Mouse (Mus musculus) spleen, postnatal 10 days (tissue): Measurements from ENCODE around the gene Slc16a9.

Source experiments
- DNase-seq, 2 experiments: peaks; one replicate each; pipeline ENCODE4 v3.0.0; 2021 to 2022; ENCODE audit warnings: low spot score in 2 of 2

Gene Slc16a9

GRCm38 (mm10) chr10:70301190-70301589 is 56.3 kb downstream of the Slc16a9 start:
- DNase-seq = no peak

GRCm38 (mm10) chr10:70303203-70303602 is 58.3 kb downstream of the Slc16a9 start:
- DNase-seq = peak in 1 of 2 experiments; percentile 29

GRCm38 (mm10) chr10:70305683-70306082 is 60.8 kb downstream of the Slc16a9 start:
- DNase-seq = no peak

- DNase-seq = no peak
Measured at GRCm38 (mm10) chr10:70309416-70309815, 64.5 kb downstream of the Slc16a9 start.

- DNase-seq = no peak
Measured at GRCm38 (mm10) chr10:70310646-70311045, 65.7 kb downstream of the Slc16a9 start.

- DNase-seq = no peak
Measured at GRCm38 (mm10) chr10:70315895-70316294, 71.0 kb downstream of the Slc16a9 start.

- DNase-seq = no peak
Measured at GRCm38 (mm10) chr10:70316856-70317255, 72.0 kb downstream of the Slc16a9 start.

- no peak for DNase-seq
Measured at GRCm38 (mm10) chr10:70317394-70317965, 72.6 kb downstream of the Slc16a9 start.

- DNase-seq = no peak
Measured at GRCm38 (mm10) chr10:70318630-70319029, 73.7 kb downstream of the Slc16a9 start.

- DNase-seq = no peak
Measured at GRCm38 (mm10) chr10:70325518-70325917, 80.6 kb downstream of the Slc16a9 start.

GRCm38 (mm10) chr10:70327331-70327730 is 82.4 kb downstream of the Slc16a9 start:
- no peak for DNase-seq

- DNase-seq = no peak
Measured at GRCm38 (mm10) chr10:70328139-70328538, 83.2 kb downstream of the Slc16a9 start.
